Mouse (Mus musculus) ES-E14 (cell line): Measurements from ENCODE around the gene Cradd.

Experiments
- CHD2 ChIP-seq: IDR thresholded peaks from 2 replicates; pipeline ENCODE4 v1.6.1; 2014; ENCODE audit warnings: mild to moderate bottlenecking, low read depth, low read length, inconsistent platforms
- MAFK ChIP-seq: IDR thresholded peaks from 2 replicates; pipeline ENCODE4 v1.6.1; 2014; ENCODE audit warnings: mild to moderate bottlenecking, low read depth, low read length, inconsistent platforms; ENCODE audit not compliant: insufficient read depth
- ZNF384 ChIP-seq: IDR thresholded peaks from 2 replicates; pipeline ENCODE4 v1.6.1; 2012; ENCODE audit warnings: low read depth, low read length, inconsistent platforms

DNA sequence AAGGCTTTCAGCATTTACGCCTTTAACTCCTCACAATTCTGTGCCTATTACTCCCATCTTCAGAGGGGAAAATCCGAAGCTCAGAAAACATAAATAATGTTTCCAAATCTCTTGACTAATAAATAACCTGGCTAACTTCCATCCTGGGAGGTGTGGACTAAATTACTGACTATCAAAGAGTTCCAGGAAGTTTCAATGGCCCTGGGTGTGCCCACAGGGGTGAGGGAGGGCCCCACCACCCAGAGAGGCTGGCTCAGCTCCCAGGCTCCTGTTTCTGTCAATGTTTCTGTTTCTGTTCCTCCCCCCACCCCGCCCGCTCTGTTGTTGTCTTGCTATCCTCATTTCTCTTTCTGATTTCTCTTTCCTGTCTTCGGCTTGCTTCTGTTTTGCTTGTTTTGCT lies 177.4 kb downstream of the Cradd start:
- TF ChIP-seq MAFK, result no peak
- TF ChIP-seq ZNF384, result no peak
- TF ChIP-seq CHD2, result no peak
